Mouse (Mus musculus) ES-E14 (cell line): ENCODE data around the gene Xylt1. TPM values are rescaled to one million over a fixed set of nuclear protein-coding genes. Genes with fewer than 3 reads are reported as not detected.

Experiments
- DNase-seq: peaks from one replicate; pipeline ENCODE4 v3.0.0-alpha.2; 2013; ENCODE audit warnings: low read depth, low spot score
- H3K27ac ChIP-seq: 2 replicates; pipeline ENCODE4 v1.5.1; 2012; ENCODE audit warnings: low read depth, mild to moderate bottlenecking, low read length, moderate library complexity, mixed read lengths; ENCODE audit not compliant: poor library complexity, insufficient read depth, severe bottlenecking
- H3K36me3 ChIP-seq: 2 replicates; pipeline ENCODE4 v1.6.1; 2012; ENCODE audit warnings: mild to moderate bottlenecking, low read length, moderate library complexity, mixed read lengths; ENCODE audit not compliant: control insufficient read depth, poor library complexity, insufficient read depth, severe bottlenecking
- H3K4me1 ChIP-seq, 2 experiments: fragments of 150-350 bp in 1 of 2; sonication (generic) in 1 of 2; 2 replicates each; pipeline ENCODE4 v1.6.1; 2012; ENCODE audit warnings: low read length in 2 of 2, mild to moderate bottlenecking in 1 of 2, mixed read lengths in 1 of 2; ENCODE audit not compliant: control insufficient read depth in 2 of 2, insufficient read depth in 2 of 2, poor library complexity in 1 of 2
- H3K4me3 ChIP-seq, 2 experiments: fragments of 150-350 bp in 1 of 2; sonication (generic) in 1 of 2; 2 replicates each; pipeline ENCODE4 v1.5.1; 2012; ENCODE audit warnings: low read length in 2 of 2, low read depth in 1 of 2, mild to moderate bottlenecking in 1 of 2, mixed read lengths in 1 of 2; ENCODE audit not compliant: insufficient read depth in 1 of 2, poor library complexity in 1 of 2, severe bottlenecking in 1 of 2
- H3K9ac ChIP-seq: 2 replicates; pipeline ENCODE4 v1.6.1; 2012; ENCODE audit warnings: low read depth, mild to moderate bottlenecking, low read length, mixed read lengths; ENCODE audit not compliant: poor library complexity, insufficient read depth, severe bottlenecking
- H3K9me3 ChIP-seq: fragments of 150-350 bp; sonication (generic); 2 replicates; pipeline ENCODE4 v1.6.1; 2012; ENCODE audit warnings: low read depth, mild to moderate bottlenecking, low read length; ENCODE audit not compliant: control insufficient read depth, insufficient read depth
- CHD2 ChIP-seq: IDR thresholded peaks from 2 replicates; pipeline ENCODE4 v1.6.1; 2014; ENCODE audit warnings: mild to moderate bottlenecking, low read depth, low read length, inconsistent platforms
- HCFC1 ChIP-seq: IDR thresholded peaks from 2 replicates; pipeline ENCODE4 v1.6.1; 2012; ENCODE audit warnings: low read length, inconsistent platforms, borderline replicate concordance; ENCODE audit not compliant: insufficient read depth
- MAFK ChIP-seq: IDR thresholded peaks from 2 replicates; pipeline ENCODE4 v1.6.1; 2014; ENCODE audit warnings: mild to moderate bottlenecking, low read depth, low read length, inconsistent platforms; ENCODE audit not compliant: insufficient read depth
- ZC3H11A ChIP-seq: IDR thresholded peaks from 2 replicates; pipeline ENCODE4 v1.6.1; 2012; ENCODE audit warnings: low read depth, mild to moderate bottlenecking, inconsistent platforms, low read length, borderline replicate concordance
- ZNF384 ChIP-seq: IDR thresholded peaks from 2 replicates; pipeline ENCODE4 v1.6.1; 2012; ENCODE audit warnings: low read depth, low read length, inconsistent platforms
- in situ Hi-C, 2 experiments: fragments of 600-800 bp; cut with MboI; formaldehyde crosslinking; loops; one replicate each; pipeline ENCODE4 v1.15.1; 2025; ENCODE audit warnings: low sequenced_read_pairs in 2 of 2, inconsistent platforms in 1 of 2; ENCODE audit not compliant: unreplicated experiment in 2 of 2
- total RNA-seq: library from RNA; depleted of rRNA; stranded (reverse); fragments of 300-350 nt; gene quantifications from 2 replicates; pipeline ENCODE4 v1.2.3, GENCODE M21; 2012

Gene Xylt1
- total RNA-seq, 1 experiment = 3.6 TPM

GRCm38 (mm10) chr7:117454789-117455548 lies 74.2 kb downstream of the Xylt1 start:
- TF ChIP-seq ZNF384 (no peak), ZC3H11A (no peak), MAFK (no peak), HCFC1 (no peak), CHD2 (no peak)
- DNase-seq = no peak
- Histone ChIP-seq H3K36me3 (no peaks in the 10 kb centered on the region), H3K4me3 (no peak overlapping the region), H3K27ac (no peak overlapping the region), H3K4me1 (no peaks in the 10 kb centered on the region), H3K9me3 (no peaks in the 10 kb centered on the region), H3K9ac (no peak overlapping the region)
- in situ Hi-C loops = no loop called here

GRCm38 (mm10) chr7:117462196-117462935 lies 81.6 kb downstream of the Xylt1 start:
- no peak overlapping the region for H3K9ac ChIP-seq
- H3K36me3 ChIP-seq = no peaks in the 10 kb centered on the region
- in situ Hi-C loops = no loop called here
- TF ChIP-seq CHD2 (no peak), HCFC1 (no peak), MAFK (no peak), ZC3H11A (no peak), ZNF384 (no peak)
- no peak for DNase-seq
- H3K4me3 ChIP-seq = no peak overlapping the region
- H3K9me3 ChIP-seq = no peaks in the 10 kb centered on the region
- no peak overlapping the region for H3K27ac ChIP-seq
- 0 out of 4 replicates have a peak, but pooled peaks cover 0 to 1% of the 10 kb centered on the region in 2 experiments for H3K4me1 ChIP-seq

DNA sequence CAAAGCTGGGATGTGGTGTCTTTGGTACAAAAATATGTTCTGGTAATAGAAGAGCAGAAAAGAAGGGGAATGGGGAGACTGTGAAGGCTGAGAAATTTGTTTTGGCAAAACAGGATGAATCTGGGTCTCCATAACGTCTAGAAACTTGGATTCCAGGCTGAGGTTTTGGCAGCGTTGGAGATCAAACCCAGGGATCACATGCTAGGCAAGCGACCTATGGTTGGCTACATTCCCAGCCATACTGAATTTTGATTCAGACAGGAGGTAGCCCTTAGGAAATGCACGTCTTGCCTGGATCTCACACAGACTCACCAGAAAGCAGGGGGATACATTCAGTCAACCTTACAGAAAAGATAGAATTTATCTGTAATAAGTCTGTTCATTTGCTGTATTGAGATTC lies 84.2 kb downstream of the Xylt1 start:
- in situ Hi-C loops = no loop called here

GRCm38 (mm10) chr7:117466006-117466780 lies 85.4 kb downstream of the Xylt1 start:
- no peak overlapping the region for H3K27ac ChIP-seq
- no peak for TF ChIP-seq ZNF384
- TF ChIP-seq ZC3H11A = no peak
- no peak for TF ChIP-seq MAFK
- H3K4me3 ChIP-seq = no peak overlapping the region
- H3K9ac ChIP-seq = no peak overlapping the region
- no peaks in the 10 kb centered on the region for H3K36me3 ChIP-seq
- in situ Hi-C loops = no loop called here
- 0 out of 4 replicates have a peak, but pooled peaks cover 0 to 1% of the 10 kb centered on the region in 2 experiments for H3K4me1 ChIP-seq
- no peak for DNase-seq
- no peaks in the 10 kb centered on the region for H3K9me3 ChIP-seq

More for the DNA sequence above, 84.2 kb downstream of the Xylt1 start:
- no peak for TF ChIP-seq HCFC1
- TF ChIP-seq MAFK = no peak
- TF ChIP-seq ZC3H11A = no peak
- TF ChIP-seq ZNF384 = no peak
- no peak for TF ChIP-seq CHD2
- H3K27ac ChIP-seq = no peak overlapping the region
- H3K4me3 ChIP-seq = no peak overlapping the region
- H3K4me1 ChIP-seq = 0 out of 4 replicates have a peak, but pooled peaks cover 0 to 1% of the 10 kb centered on the region in 2 experiments
- no peaks in the 10 kb centered on the region for H3K9me3 ChIP-seq
- H3K36me3 ChIP-seq = no peaks in the 10 kb centered on the region
- H3K9ac ChIP-seq = no peak overlapping the region
- DNase-seq = no peak
